In genomic region chr12:65367866-65368419, GRCm38 (mm10) we compare ENCODE assay signal across 27 mouse cellular contexts.
"Had no signal": no experiment of that assay in that cellular context is flagged by ENCODE, and none has a peak within 500 bp of the region (broad histone marks: within the 10 kb centered on the region; RNA-seq: fewer than 3 reads in every experiment).

No protein-coding gene starts in this region.

- ATAC-seq: hindbrain, embryonic 16.5 days; inflammation-experienced regulatory T-cells, adult 6 months; intestine, embryonic 15.5 days; intestine, postnatal 0 days; liver, embryonic 12.5 days had no signal

- H3K9ac ChIP-seq: heart, embryonic 12.5 days; hindbrain, embryonic 12.5 days; hindbrain, embryonic 14.5 days; intestine, embryonic 15.5 days; kidney, embryonic 15.5 days; limb, embryonic 13.5 days; limb, embryonic 15.5 days; liver, embryonic 12.5 days; liver, embryonic 14.5 days had no signal

- H3K4me1 ChIP-seq: heart, embryonic 10.5 days; heart, embryonic 12.5 days; hindbrain, embryonic 10.5 days; hindbrain, embryonic 12.5 days; intestine, embryonic 15.5 days; kidney, embryonic 15.5 days; limb, embryonic 13.5 days; limb, embryonic 15.5 days; liver, embryonic 12.5 days had no signal

- H3K4me2 ChIP-seq: heart, embryonic 12.5 days; hindbrain, embryonic 12.5 days; hindbrain, embryonic 14.5 days; intestine, embryonic 15.5 days; kidney, embryonic 15.5 days; limb, embryonic 13.5 days; limb, embryonic 15.5 days; liver, embryonic 12.5 days had no signal

- H3K27me3 ChIP-seq: heart, embryonic 12.5 days; hindbrain, embryonic 12.5 days; intestine, embryonic 15.5 days; kidney, embryonic 15.5 days; limb, embryonic 13.5 days; limb, embryonic 15.5 days; liver, embryonic 12.5 days had no signal

- H3K36me3 ChIP-seq: heart, embryonic 10.5 days; heart, embryonic 12.5 days; hindbrain, embryonic 10.5 days; hindbrain, embryonic 12.5 days; intestine, embryonic 15.5 days; kidney, embryonic 15.5 days; limb, embryonic 13.5 days; limb, embryonic 15.5 days; liver, embryonic 12.5 days had no signal

- H3K27ac ChIP-seq: heart, embryonic 10.5 days; hindbrain, embryonic 10.5 days; hindbrain, embryonic 12.5 days; hindbrain, embryonic 14.5 days; intestine, embryonic 15.5 days; kidney, embryonic 15.5 days; kidney, postnatal 0 days; limb, embryonic 13.5 days; limb, embryonic 15.5 days; liver, embryonic 12.5 days; liver, embryonic 14.5 days had no signal

- DNase-seq: gastrocnemius, postnatal 10 days; gastrocnemius, postnatal 25 days; heart, adult 18-20 months; heart, postnatal 10 days; heart, postnatal 4 days; kidney, adult 2 months; kidney, adult 9 months; kidney, postnatal 14 days; kidney, postnatal 36 days; layer of hippocampus, adult 9-11 months; layer of hippocampus, postnatal 36 days; left cerebral cortex, postnatal 4 days had no signal

- H3K9me3 ChIP-seq: heart, embryonic 10.5 days; heart, embryonic 12.5 days; hindbrain, embryonic 10.5 days; hindbrain, embryonic 12.5 days; intestine, embryonic 15.5 days; kidney, embryonic 15.5 days; limb, embryonic 13.5 days; limb, embryonic 15.5 days; liver, embryonic 12.5 days had no signal

- H3K4me3 ChIP-seq: heart, embryonic 10.5 days; heart, embryonic 12.5 days; hindbrain, embryonic 10.5 days; hindbrain, embryonic 12.5 days; intestine, embryonic 15.5 days; kidney, embryonic 15.5 days; limb, embryonic 13.5 days; limb, embryonic 15.5 days; liver, embryonic 12.5 days had no signal
